Mouse (Mus musculus) left cerebral cortex, postnatal 36 days (tissue): ENCODE measurements at regions not wholly inside any gene's neighbourhood (a gene's known extent, or its start where the extent isn't known, plus 50 kb on each side); places are given as distances from the start of the nearest gene placed in this dataset.
A peak's percentile ranks its signal among the peaks of the same experiment; 100 is the strongest.
"Not testable (repeated sequence)": the region's sequence is repeated elsewhere in the genome, so short reads cannot be mapped to it uniquely, and the experiment has no call there.

ENCODE experiments used
- DNase-seq, 2 experiments: peaks; one replicate each; pipeline ENCODE4 v3.0.0; 2021 to 2022; ENCODE audit warnings: low spot score in 2 of 2, mixed read lengths in 1 of 2
- intact Hi-C: fragments of 180-260 bp; cut with DNase I; formaldehyde crosslinking; loops from one replicate; pipeline ENCODE4 v1.15.1; 2025

GRCm38 (mm10) chr4:67141896-67142295 lies 314.5 kb downstream of the Tlr4 start:
- intact Hi-C loops = no loop called here
- no peak for DNase-seq

- intact Hi-C loops = no loop called here
- no peak for DNase-seq
Measured at GRCm38 (mm10) chr4:67148521-67148920, 321.1 kb downstream of the Tlr4 start.

- intact Hi-C loops = no loop called here
- no peak for DNase-seq
Measured at GRCm38 (mm10) chr4:67162673-67163072, 335.3 kb downstream of the Tlr4 start.

GRCm38 (mm10) chr4:67167720-67168119 lies 340.3 kb downstream of the Tlr4 start:
- intact Hi-C loops = no loop called here
- no peak for DNase-seq

- DNase-seq = no peak
- intact Hi-C loops = no loop called here
Measured at GRCm38 (mm10) chr4:67187725-67188510, 360.5 kb downstream of the Tlr4 start.

- DNase-seq = no peak
- intact Hi-C loops = no loop called here
Measured at GRCm38 (mm10) chr4:67190536-67190935, 363.2 kb downstream of the Tlr4 start.

- intact Hi-C loops = no loop called here
Measured at GRCm38 (mm10) chr4:67194425-67194824, 367.0 kb downstream of the Tlr4 start.

GRCm38 (mm10) chr4:67196907-67197306 lies 369.5 kb downstream of the Tlr4 start:
- intact Hi-C loops = no loop called here
- DNase-seq = no peak

More at GRCm38 (mm10) chr4:67194425-67194824, 367.0 kb downstream of the Tlr4 start:
- DNase-seq = no peak

- intact Hi-C loops = not testable (repeated sequence)
- peak; percentile 13 to 37 for DNase-seq
Measured at GRCm38 (mm10) chr4:67208406-67208805, 381.0 kb downstream of the Tlr4 start.

GRCm38 (mm10) chr4:67213363-67213762 lies 386.0 kb downstream of the Tlr4 start:
- DNase-seq = no peak
- intact Hi-C loops = no loop called here

- intact Hi-C loops = no loop called here
- no peak for DNase-seq
Measured at GRCm38 (mm10) chr4:67224533-67224932, 397.1 kb downstream of the Tlr4 start.

GRCm38 (mm10) chr4:67229214-67229613 lies 401.8 kb downstream of the Tlr4 start:
- intact Hi-C loops = no loop called here
- no peak for DNase-seq

GRCm38 (mm10) chr4:67273553-67273952 lies 446.2 kb downstream of the Tlr4 start:
- no peak for DNase-seq
- intact Hi-C loops = no loop called here

GRCm38 (mm10) chr4:67301020-67301419 lies 473.6 kb downstream of the Tlr4 start:
- intact Hi-C loops = no loop called here
- DNase-seq = no peak

GRCm38 (mm10) chr4:67301740-67302139 lies 474.4 kb downstream of the Tlr4 start:
- intact Hi-C loops = no loop called here
- no peak for DNase-seq

- intact Hi-C loops, DNase-seq: not testable (repeated sequence)
Measured at GRCm38 (mm10) chr4:67320098-67320497, 492.7 kb downstream of the Tlr4 start.
